Mouse (Mus musculus) activated CD4-positive, CD25-positive, alpha-beta regulatory T cell (primary cell): ENCODE results near the gene Rassf2. TPM values are rescaled to one million over a fixed set of nuclear protein-coding genes. Genes with fewer than 3 reads are reported as not detected.

ENCODE experiments used
- polyA plus RNA-seq, 2 experiments: library from polyadenylated mRNA; unstranded; fragments of 100-300 nt; shearing (Covaris generic); gene quantifications; one replicate each; pipeline ENCODE4 v1.2.1; 2017

Gene Rassf2
- polyA plus RNA-seq = 10 to 100 TPM; 61.4 to 77.7 TPM

DNA sequence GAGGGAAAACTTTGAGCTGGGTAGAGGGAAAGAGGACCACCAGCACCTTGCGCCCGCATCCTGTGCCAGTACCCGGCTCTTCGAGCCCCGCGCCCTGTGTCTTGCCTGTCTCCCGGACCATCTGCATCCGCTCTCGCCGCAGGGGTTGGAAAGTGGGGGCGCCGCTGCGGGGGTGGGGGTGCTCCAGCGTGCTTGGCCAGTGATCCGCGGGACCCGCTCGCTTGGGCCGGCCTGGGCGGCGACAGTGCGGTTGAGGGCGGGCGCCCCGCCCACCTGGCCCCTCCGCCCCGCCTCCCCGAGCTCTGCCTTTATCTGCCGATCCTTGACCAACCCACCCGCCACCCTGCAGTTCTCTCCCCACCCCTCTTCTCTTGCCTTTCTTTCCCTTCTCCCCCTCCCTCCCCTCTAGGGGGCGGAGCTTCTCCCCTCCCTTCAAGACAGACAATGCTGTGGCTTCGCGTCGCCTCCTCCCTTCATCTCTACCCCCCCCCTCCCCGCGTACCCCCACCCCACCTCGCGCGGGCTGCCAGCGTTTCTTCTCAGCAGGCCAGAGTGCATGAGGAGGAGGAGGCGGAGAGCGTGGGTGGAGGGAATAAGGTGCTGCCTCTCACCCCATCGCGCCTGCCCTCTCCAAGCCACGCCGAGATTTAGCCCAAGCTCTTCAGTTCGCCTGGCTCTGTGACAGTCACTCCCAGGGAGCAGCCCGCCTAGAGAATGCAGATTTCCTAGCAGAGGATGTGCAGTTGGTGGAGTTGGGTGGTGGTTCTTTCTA lies at the start of gene Rassf2:
Gene Rassf2 (minus strand): TSS at position 613 of the 772 bp plus-strand sequence.

DNA sequence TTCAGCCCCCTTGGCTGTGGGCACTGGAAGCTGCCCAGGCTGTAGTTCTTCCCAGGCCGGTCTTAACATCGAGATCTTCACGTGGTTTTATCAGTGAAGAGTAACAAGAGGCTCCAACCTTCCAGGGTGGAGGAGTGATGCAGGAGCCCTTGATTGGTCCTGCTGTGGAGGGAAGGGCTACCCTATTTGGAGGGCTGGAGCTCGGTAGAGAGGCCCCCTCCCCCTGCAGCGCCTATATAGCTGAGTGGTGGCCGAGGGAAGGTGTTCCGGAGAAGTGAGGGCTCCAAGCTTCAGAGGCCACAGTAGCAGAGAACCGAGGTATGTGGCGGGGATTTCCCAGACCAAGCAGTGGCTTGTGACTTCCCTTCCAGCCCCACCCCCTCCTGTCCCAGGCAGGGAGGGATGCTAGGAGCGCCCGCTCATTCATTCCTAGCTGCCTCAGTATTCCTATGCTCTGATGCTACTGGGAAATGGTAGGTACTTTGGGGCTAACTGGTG lies 79.4 kb downstream of the Rassf2 start, which contains the start of gene Prnd:
Gene Prnd (plus strand): TSS at position 264 of the 498 bp plus-strand sequence.

Other genes starting within 250 kb of the Rassf2 start
- gene Erv3, start 170.5 kb downstream of the Rassf2 start, polyA plus RNA-seq = under 1 TPM in 1 of 2 experiments, not detected in 1; 0.05 TPM
- 10 to 100 TPM in 1 of 2 experiments, 1 to 10 TPM in 1; 7.4 to 19.5 TPM for gene Prnp, start 120.3 kb downstream of the Rassf2 start, polyA plus RNA-seq
- not detected for gene Prn, start 120.3 kb downstream of the Rassf2 start, polyA plus RNA-seq
- not detected for gene Prnd, start 79.4 kb downstream of the Rassf2 start, polyA plus RNA-seq
- 10 to 100 TPM; 28.6 to 42.6 TPM for gene Slc23a2, start 114.8 kb upstream of the Rassf2 start, polyA plus RNA-seq
- 10 to 100 TPM; 46.0 to 49.2 TPM for gene Tmem230, start 217.5 kb upstream of the Rassf2 start, polyA plus RNA-seq
- gene Pcna, start 223.1 kb upstream of the Rassf2 start, polyA plus RNA-seq = 100 to 1,000 TPM; 191 to 210 TPM
- 10 to 100 TPM; 35.7 to 73.1 TPM for gene Cds2, start 232.9 kb upstream of the Rassf2 start, polyA plus RNA-seq